Mouse (Mus musculus) monocyte, adult 2 months (primary cell): Measurements from ENCODE around the gene Tas2r143.
A peak's percentile ranks its signal among the peaks of the same experiment; 100 is the strongest.

ENCODE experiments used
- DNase-seq, 2 experiments: peaks; one replicate each; pipeline ENCODE4 v3.0.0; 2022; ENCODE audit warnings: low spot score in 2 of 2, low read depth in 1 of 2

Gene Tas2r143

DNA sequence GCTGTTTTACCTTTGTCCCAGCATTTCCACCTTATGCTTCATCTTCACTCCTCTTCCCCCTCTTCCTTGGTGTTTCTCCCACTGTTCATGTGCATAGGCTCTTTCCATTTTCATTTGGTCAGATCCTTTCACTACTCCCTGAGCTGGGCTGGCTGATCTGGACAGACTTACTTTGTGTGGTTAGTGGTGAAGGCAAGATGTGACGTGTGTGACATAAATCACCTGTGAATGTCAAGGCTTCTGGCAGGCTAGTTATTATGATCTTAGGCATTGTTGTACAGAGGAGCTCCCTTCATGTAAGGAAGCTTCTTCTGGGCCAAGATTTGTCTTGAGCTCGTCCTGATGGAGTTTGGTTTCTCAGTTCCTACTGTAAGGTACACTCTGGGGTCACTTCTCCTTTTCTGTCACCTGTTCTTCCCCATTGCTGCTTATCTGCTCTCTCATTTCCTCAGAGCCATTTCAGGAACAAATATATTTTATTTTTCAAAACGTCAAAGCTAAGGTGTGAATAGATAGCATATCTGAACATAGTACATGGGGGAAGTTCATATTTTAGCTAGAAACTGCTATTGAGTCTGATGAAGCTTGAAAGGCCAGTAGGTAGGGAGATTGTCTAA, 2.9 kb upstream of the Tas2r143 start:
- no peak for DNase-seq

DNA sequence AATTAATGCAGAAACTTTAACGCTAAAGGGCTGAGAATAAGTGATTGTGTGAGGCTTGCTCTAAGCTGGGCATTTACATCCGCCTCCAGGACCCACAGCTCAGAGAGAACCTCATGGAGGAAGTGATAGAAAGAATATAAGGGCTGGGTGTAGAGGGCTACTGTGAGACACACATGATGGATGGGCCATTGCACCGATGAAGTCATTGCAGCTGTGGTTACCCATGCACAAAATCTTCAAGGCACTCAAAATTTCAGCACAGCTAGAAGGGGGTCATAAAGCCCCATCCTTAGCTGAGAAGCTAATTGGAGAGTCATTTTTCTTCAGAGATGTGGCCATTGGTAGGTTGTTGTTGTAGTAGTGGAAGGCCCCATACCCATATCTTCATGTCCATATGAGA, 1.8 kb upstream of the Tas2r143 start:
- no peak for DNase-seq

DNA sequence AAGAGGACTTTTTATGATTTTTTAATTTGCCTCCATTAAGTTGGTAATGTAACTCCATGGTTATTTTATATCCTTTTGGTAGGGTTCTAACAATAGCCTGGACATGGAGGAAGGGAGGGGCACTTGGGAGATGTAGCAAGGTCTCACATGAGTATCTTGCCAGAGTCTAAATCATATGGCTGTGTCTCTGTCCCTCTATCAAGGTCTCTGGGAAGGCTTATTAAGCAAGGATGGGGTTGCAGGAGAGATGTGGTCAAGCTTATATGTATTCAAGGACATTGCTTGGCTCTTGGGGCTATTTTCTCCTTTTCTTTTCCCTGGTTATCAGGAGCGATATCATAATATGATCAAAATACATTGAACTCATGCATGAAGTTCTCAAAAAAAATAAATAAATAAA, 1.0 kb upstream of the Tas2r143 start:
- no peak for DNase-seq

DNA sequence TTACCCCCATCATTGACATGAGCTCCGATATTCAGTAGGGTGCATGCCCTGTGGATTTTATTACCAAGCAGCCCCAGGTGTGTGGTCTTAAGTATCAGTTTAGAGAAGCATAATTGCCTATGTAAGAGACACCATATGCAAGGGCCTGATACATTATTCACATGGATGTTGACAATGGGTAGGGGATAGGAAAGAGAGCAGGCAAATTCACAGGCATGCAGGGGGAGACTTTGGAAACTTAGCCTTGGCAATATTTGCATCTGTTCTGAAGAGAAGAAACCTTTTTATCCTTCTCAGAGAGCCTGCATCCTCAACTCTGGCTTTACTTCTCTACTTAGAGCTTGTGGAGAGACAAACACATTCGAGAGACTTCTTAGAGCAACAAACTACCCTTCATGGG, 5.1 kb downstream of the Tas2r143 start, which contains the start of gene Tas2r135:
Gene Tas2r135 (plus strand): TSS at position 301 of the 400 bp plus-strand sequence.
- DNase-seq: no peak

DNA sequence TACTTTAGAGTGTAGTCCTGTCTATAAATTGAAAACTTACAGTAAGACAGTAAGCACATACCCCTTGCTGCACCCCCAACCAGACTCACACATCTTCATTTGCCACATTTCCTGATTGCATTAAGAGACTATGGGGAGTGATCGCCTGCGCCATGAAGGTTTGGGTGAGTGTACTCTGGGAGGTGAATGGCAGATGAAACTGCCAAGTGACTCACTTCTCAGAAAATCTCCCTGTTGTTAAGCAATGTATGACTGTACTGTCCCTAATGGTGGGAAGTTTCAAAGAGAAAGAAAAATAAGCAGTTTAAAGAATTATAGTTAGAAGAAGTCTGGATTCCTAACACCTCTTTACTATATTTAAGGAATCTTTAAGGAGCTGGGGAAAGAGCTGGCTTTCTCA, 19.4 kb downstream of the Tas2r143 start:
- DNase-seq: peak in 1 of 2 experiments; percentile 24

DNA sequence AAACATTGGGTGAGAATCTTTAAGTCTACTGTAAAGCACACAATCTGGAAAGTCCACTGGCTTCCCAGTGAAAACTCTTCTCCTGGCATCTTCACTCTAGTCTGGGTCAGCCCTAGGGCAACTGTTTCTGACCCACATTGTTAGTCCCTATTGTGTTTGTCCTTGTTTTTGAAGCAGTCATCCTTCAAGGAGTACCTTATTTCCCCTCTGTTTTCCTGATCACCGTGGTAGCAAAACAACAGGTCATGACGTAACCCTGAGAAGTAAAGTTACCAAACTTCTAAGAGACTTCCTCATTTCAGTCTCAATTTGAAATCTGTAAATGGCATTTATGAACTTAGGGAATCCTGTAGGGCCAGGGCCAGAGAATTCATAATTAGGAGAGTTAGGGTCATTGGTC, 21.4 kb downstream of the Tas2r143 start:
- DNase-seq: peak; percentile 61 to 62

DNA sequence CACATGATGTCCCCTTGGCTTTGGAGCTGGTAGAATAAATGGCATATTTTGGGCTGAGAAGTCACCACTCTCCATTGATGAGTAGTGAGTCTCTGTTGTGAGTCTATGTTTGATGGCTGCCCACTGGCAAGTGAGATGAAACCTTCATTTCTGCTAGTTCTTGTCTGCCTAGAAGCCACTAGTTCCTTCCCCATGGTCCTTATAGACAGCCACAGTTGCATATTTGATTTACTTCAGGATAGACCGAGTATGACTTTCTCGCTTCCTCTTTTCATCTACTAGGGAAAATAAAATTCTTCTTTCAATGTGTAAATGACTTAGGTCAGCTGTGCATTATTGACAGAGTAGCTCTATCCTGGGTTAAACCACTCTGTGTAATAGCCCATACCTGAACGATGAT, 24.4 kb downstream of the Tas2r143 start:
- no peak for DNase-seq

DNA sequence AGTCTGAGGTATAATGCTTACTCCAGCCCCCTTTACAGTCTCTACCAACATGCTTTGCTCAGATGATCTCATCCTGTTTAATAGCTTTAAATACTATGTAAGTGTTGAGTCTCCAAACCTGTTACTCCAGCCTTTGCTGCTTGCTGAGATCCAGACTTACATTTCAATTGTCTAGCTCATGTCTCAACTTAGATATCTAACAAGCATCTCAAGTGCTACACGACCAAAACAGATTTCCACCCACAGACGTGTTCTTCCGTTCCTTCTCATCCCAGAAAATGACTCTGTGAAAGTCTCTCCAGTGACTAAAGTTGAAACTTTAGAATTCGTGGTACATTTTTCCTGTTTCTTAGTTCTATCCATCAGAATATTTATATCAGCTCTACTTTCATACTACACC, 26.3 kb downstream of the Tas2r143 start:
- DNase-seq: no peak

DNA sequence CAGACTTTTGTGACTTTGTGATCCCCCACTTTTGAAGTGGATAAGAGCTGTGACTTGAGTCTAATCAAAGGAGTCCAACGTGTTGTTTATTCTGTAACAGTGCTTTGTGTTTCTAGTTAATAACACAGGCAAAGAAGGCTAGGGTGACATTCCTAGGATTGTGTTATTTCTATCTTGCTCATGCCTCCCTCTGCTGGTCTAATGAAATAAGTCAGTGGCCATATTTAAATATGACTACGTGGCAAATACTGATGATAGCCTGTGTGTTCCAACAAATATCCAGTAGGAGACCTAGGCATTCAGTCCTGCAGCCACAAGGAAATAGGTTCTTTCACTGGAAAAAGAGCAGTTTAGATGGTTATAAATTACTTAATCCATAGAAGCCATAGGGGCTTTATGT, 33.5 kb downstream of the Tas2r143 start:
- no peak for DNase-seq

DNA sequence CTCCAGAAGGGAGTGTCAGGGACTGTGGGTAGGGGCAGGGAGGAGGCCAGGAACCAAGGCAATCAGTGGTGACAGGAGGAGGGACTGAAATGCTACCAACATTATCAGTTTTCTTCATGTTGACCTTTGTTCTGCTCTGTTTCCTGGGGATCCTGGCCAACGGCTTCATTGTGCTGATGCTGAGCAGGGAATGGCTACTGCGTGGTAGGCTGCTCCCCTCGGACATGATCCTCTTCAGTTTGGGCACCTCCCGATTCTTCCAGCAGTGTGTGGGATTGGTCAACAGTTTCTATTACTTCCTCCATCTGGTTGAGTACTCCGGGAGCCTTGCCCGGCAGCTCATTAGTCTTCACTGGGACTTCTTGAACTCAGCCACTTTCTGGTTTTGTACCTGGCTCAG, 34.4 kb downstream of the Tas2r143 start, which contains the start of gene Tas2r126:
Gene Tas2r126 (plus strand): TSS at position 90 of the 400 bp plus-strand sequence.
- no peak for DNase-seq

DNA sequence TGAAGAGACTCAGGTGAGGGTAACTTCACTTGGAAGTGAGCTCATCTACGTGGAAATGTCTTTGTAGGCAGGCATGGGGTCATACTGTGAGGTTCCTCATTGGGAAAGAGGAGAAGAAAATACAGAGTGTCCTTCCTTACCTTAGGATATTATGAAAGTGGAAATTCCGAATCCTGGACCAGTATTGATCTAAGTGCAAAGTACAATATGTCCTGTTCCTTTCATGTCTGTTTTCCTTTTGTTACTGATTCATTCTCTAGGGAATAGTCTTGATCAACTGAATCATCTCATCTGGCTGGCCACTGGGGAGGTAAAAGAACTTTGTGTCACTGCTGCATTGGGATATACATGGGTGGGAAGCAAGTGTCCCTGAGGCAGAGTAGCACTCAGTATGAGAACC, 35.5 kb downstream of the Tas2r143 start:
- no peak for DNase-seq

DNA sequence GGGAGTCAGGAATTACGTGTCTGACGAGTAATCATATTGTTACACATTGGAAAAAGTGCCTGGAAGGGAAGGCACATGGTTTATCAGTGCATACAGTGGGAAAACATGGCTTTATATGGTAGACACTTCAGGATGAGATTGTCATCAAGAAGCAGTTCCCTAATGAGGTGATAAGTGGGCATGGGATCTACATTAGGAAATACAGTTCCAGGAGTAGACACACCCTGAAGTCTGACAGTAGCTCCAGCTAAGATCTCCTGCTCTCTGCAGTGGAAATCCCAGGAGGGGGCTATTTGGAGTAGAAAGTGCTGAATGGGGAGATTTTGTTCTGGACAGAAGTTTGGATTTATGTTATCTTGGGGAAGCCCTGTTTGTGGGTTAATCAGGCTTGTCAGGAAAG, 41.4 kb downstream of the Tas2r143 start:
- no peak for DNase-seq

DNA sequence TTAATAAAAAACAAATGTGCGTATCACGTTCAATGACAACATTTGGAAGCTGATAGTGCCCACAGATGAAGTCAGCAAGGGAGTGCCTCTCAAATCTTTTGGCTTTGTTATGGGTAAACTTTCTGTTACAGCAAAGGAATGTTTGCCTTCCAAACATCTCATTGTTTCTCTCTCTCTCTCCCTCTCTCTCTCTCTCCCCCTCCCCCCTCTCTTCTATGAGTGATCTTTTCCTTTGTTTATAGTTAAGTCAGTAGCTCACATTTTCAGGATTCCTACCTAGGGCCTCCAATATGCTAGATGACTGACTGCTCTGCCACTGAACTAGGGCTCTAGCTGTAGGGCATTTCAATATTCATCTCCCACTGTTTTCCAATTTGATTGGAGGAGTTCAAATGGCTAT, 44.5 kb downstream of the Tas2r143 start:
- DNase-seq: no peak

DNA sequence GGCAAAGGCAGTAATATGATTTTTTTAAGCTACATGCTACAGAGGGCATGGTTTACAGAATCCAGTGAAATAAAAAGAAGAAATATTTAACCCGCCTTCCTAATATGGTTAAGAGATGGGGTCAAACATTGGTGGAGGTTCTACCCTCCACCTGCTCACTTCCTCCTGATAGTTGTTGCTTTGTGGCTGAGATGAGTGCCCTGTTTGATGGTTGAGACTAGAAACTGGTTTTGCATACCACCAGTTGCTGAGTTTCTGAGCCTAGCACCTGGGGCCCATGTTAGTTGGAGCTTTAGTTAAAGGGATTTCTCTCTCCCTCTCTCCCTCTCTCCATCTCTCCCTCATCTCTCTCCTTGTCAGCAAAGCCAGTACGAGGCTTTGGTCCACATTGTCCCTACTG, 47.3 kb downstream of the Tas2r143 start:
- DNase-seq: no peak
